Mouse (Mus musculus) gastrocnemius, adult 2 months (tissue): Measurements from ENCODE around the gene Syt2. TPM values are rescaled to one million over a fixed set of nuclear protein-coding genes. Genes with fewer than 3 reads are reported as not detected.

Experiments used
- DNase-seq: peaks from one replicate; pipeline ENCODE4 v3.0.0; 2022
- H3K27ac ChIP-seq: fragments of 200-600 bp; 2 replicates; pipeline ENCODE4 v1.8.1; 2022; ENCODE audit warnings: mild to moderate bottlenecking
- H3K4me3 ChIP-seq: fragments of 200-600 bp; 2 replicates; pipeline ENCODE4 v1.8.1; 2022; ENCODE audit warnings: mild to moderate bottlenecking, moderate library complexity
- CTCF ChIP-seq: fragments of 200-600 bp; IDR thresholded peaks from 2 replicates; pipeline ENCODE4 v1.8.1; 2022; ENCODE audit warnings: antibody characterized with exemption, mild to moderate bottlenecking, moderate library complexity
- intact Hi-C: fragments of 180-260 bp; cut with DNase I; formaldehyde crosslinking; loops from one replicate; pipeline ENCODE4 v1.15.1; 2025
- long read RNA-seq, 2 experiments: library from polyadenylated mRNA; stranded (forward); transcript quantifications; one replicate each; pipeline ENCODE4 v2.0.0; 2021
- total RNA-seq, 2 experiments: library from RNA; stranded (reverse); gene quantifications; 2 replicates each; pipeline ENCODE4 v1.2.3; 2021

The Syt2 gene
- total RNA-seq: not detected
- long read RNA-seq, experiment 1, partial matches to known transcripts: 0 of 1 reads
- long read RNA-seq, experiment 1, other reads (novel, unspliced or antisense): 1 of 1 reads
- long read RNA-seq, experiment 2: 0 reads

DNA sequence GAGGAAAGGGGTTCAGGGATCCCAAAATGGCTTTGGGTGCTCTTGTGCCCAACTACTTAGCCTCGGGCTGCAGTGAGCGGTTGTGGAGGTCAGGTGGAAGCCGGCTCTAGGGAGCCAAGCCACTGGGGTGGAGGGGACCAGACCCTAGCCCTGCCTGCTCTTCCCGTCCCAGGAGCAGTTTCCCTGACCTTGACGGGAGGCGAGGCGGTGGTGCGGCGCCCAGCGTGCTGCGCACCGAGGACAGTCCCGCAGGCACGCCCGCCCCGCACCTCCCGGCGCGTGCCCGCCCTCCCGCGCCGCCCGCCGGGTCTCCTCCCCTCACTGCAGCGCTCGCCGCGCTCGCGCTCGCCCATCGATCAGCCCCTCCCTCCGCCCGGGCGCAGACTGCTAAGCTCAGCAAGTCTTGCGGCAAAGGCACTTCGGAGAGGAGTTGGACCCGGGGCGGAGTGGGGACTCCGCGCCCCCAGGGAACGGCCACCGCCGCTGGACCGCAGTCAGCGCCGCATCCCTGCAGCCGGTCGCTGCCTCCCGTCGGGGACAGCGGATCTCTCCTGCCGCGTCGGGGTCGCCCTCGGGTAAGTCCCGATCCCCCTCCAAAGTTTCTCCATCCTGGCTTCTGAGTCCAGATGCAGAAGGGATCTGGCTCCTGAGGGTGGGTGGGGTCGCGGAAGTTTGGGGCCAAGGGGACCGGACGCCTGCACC lies at the start of gene Syt2:
Gene Syt2, plus strand, starts transcription at position 417 of the 702 bp plus-strand sequence.
- DNase-seq: peak; percentile 45
- TF ChIP-seq CTCF: no peak
- Histone ChIP-seq H3K4me3 (peak within 1 kb of the TSS; percentile 72), H3K27ac (no peak within 1 kb of the TSS)
- intact Hi-C loops: no loop called here

GRCm38 (mm10) chr1:134597339-134598054 lies 49.0 kb upstream of the Syt2 start:
- intact Hi-C loops: no loop called here
- DNase-seq: no peak
- Histone ChIP-seq H3K4me3 (no peak overlapping the region), H3K27ac (no peak overlapping the region)
- TF ChIP-seq CTCF: no peak

DNA sequence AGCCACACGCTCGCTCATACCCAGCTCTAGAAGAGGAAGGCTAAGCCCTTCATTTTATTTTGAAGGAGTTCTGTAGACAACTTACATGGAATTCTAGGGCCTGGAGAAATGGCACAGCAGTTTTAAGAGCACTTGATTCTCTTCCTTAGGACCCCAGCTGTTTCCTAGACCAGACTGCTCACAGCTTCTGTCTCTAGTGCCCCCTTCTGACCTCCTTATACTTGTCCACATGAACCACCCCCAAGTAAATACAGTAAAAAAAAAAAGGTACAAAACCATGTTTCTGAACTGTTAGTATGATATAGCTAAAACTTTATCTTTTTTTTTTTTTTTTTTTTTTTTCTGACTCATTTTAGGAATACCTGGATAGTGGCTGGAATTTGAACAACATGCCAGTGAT lies 42.4 kb upstream of the Syt2 start:
- Histone ChIP-seq H3K4me3 (no peak overlapping the region), H3K27ac (no peak overlapping the region)
- DNase-seq: no peak
- intact Hi-C loops: loop anchor here (10.0 kb wide), 1 partner anchor 239 kb away; the partner anchor contains the start of gene Tmem183a
- TF ChIP-seq CTCF: peak; percentile 16; the same call in 1 of the 2 replicates

DNA sequence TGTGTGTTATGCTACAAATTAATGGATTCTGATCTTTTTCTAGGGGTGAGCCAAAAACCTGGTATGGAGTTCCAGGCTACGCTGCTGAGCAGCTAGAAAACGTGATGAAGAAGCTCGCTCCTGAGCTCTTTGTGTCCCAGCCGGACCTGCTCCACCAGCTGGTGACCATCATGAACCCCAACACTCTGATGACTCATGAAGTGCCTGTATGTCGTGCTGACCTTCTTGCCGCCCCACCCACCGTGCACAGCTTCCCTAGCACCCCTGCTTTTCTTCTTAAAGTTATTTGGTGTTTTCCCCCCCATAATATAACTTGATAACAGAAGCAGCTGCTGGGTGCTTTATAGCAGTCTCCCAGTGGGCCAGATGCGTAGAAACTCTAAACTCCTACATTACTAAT lies 40.8 kb upstream of the Syt2 start:
- no peak for TF ChIP-seq CTCF
- no peak for DNase-seq
- Histone ChIP-seq H3K4me3 (no peak overlapping the region), H3K27ac (no peak overlapping the region)
- intact Hi-C loops: loop anchor here (5.0 to 10.0 kb wide), 2 partner anchors 88 to 241 kb away; partner anchors contain the start of gene Tmem183a

DNA sequence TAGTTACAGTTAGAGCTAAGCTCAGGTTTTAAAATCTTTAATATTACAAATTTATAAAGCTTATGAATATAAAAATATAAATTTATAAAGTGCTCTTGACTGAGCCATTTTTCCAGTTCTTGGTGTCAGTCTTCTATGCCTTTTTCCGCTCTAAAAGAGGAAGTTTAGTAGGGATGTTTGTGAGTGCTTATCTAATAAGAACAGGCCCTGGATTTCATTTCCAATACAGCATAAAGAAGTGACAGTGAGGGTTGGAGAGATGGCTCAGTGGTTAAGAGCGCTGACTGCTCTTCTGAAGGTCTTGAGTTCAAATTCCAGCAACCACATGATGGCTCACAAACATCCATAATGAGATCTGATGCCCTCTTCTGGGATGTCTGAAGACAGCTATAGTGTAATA lies 40.1 kb upstream of the Syt2 start:
- Histone ChIP-seq H3K27ac (no peak overlapping the region), H3K4me3 (no peak overlapping the region)
- no peak for TF ChIP-seq CTCF
- no peak for DNase-seq
- intact Hi-C loops: loop anchor here (5.0 to 10.0 kb wide), 2 partner anchors 89 to 242 kb away; partner anchors contain the start of gene Tmem183a

- Histone ChIP-seq H3K27ac (no peak overlapping the region), H3K4me3 (no peak overlapping the region)
- intact Hi-C loops: loop anchor here (5.0 to 10.0 kb wide), 2 partner anchors 90 to 242 kb away; partner anchors contain the start of gene Tmem183a
- no peak for DNase-seq
- peak; percentile 29; the same call in 1 of the 2 replicates for TF ChIP-seq CTCF
Observed at GRCm38 (mm10) chr1:134607279-134607678, 39.2 kb upstream of the Syt2 start.

DNA sequence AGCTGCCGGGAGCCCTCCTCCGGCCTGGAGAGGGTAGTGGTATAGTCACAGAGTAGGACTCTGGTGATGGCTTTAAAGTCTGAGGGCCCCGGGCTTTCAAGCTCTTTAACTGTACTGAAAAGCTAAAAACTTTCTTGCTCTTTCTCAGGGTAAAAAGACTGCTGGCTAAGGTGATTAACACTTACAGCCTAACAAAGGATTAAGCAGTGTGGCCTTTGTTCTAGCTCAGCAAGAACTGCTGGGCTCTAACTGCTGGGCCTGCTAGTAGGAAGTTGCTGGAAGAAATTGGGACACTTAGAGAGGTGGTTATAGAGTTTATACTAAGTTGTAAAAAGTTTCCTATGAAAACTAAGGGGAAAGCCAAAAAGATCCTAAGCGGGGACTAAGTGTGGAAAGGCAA lies 37.3 kb upstream of the Syt2 start:
- DNase-seq: no peak
- H3K4me3 ChIP-seq: no peak overlapping the region
- H3K27ac ChIP-seq: no peak overlapping the region
- intact Hi-C loops: loop anchor here (5.0 to 10.0 kb wide), 2 partner anchors 92 to 244 kb away; partner anchors contain the start of gene Tmem183a
- TF ChIP-seq CTCF: no peak

DNA sequence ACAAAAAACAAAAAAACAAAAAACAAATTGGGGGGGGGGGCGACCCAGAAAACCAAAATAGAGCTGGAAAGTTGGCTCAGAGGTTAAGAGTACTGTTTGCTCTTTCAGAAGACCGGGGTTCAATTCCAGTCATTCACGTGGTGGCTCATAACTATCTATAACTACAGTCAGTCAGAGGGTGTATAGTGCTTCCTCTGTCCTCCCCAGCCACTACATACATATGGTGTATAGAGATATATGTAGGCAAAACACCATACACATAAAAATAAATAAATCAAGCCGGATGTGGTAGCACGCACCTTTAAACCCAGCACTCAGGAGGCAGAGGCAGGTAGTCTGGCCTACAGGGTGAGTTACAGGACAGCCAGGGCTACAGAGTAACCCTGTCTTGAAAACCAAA lies 31.9 kb upstream of the Syt2 start:
- Histone ChIP-seq H3K27ac (no peak overlapping the region), H3K4me3 (no peak overlapping the region)
- intact Hi-C loops: no loop called here
- no peak for DNase-seq
- TF ChIP-seq CTCF: no peak

DNA sequence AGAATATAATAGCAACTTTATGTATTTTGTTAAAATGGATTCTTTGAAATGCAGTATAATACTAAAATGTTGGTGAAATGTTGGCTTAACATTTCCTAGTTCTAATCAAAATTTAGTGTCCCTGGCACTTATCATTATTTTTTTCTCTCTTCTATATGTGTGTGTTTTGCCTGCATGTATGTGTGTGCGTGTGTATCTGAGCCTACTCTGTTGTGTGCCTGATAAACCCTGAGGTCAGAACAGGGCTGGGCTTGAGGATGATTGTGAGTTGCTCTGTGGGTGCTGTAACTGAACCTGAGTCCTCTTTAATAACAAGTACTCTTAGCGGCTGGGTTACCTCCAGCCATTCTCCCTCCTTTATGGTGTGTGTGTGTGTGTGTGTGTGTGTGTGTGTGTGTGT lies 31.5 kb upstream of the Syt2 start:
- TF ChIP-seq CTCF: no peak
- H3K27ac ChIP-seq: no peak overlapping the region
- DNase-seq: no peak
- H3K4me3 ChIP-seq: no peak overlapping the region
- intact Hi-C loops: no loop called here

DNA sequence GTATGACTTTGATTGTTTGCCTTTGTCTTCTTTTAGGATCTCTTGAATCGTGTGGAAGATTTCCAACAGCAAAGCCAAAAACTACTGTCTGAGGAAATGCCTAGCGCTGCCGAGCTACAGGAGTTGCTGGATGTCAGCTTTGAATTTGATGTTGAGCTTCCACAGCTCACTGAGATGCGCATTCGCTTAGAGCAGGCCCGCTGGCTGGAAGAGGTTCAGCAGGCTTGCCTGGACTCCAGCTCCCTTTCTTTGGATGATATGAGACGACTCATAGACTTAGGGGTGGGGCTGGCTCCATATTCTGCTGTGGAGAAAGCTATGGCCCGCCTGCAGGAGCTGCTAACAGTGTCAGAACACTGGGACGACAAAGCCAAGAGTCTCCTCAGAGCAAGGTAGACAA lies 28.8 kb upstream of the Syt2 start:
- Histone ChIP-seq H3K4me3 (no peak overlapping the region), H3K27ac (no peak overlapping the region)
- TF ChIP-seq CTCF: no peak
- intact Hi-C loops: no loop called here
- no peak for DNase-seq

DNA sequence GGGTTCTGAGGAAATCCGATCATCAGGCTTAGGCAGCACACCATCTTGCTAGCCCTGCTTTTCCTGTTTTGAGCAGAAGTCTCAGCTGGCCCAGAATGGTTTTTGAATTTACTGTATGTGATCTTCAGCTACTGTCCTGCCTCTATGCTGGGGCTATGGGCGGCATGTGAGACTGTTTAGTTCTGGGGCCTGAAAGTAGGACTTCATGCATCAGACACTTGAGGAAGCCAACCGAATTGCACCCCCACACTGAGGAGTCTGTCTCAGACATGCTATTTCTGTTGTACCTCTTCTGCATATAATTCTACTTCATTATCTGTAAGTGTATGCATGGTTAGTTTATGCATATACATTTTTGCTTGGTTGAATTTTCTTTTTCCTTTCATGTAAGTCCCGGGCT lies 21.2 kb upstream of the Syt2 start:
- Histone ChIP-seq H3K27ac (no peak overlapping the region), H3K4me3 (no peak overlapping the region)
- DNase-seq: no peak
- TF ChIP-seq CTCF: no peak
- intact Hi-C loops: no loop called here

DNA sequence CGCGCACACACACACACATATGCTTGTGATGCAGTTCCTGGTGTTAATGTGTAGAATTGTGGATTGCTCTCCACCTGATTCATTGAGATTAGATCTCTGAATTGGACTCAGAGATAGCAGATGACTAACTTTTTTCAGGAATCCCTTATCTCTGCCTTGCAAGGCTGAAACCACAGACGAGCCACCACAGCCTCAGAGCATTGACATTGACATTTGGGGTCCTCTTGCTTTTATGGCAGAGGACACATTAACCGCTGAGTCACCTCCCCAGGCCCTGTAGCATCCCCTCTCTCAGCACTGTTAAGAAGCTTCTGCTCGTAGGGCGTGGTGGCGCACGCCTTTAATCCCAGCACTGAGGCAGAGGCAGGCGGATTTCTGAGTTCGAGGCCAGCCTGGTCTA lies 17.0 kb upstream of the Syt2 start:
- no peak for TF ChIP-seq CTCF
- H3K4me3 ChIP-seq: no peak overlapping the region
- intact Hi-C loops: no loop called here
- no peak for DNase-seq
- no peak overlapping the region for H3K27ac ChIP-seq

DNA sequence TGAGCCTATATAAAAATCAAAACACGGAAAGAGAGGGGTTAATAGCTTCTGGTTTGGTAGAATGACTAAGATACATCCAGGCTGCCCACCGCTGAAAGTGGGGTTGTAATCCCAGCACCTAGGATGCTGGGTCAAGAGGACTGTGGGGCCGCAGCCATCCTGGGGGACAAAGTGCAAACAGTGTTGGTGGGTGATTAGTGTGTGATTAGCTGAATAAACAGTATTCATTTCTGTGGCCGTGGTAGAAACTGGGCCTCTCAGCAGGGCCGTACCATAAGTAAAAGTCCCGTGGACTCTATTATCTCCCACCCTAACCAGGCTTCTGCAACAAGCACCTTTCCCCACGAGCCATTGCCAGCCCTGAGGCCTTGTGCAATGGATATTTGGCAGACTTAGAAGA lies 12.2 kb upstream of the Syt2 start:
- no peak for DNase-seq
- no peak for TF ChIP-seq CTCF
- intact Hi-C loops: loop anchor here (10.0 kb wide), 1 partner anchor 201 kb away; no protein-coding TSS in a partner anchor
- Histone ChIP-seq H3K4me3 (no peak overlapping the region), H3K27ac (no peak overlapping the region)
